Mouse (Mus musculus): ENCODE data around the gene Fyttd1. TPM values are rescaled to one million over a fixed set of nuclear protein-coding genes. Genes with fewer than 3 reads are reported as not detected.
A peak's percentile ranks its signal among the peaks of the same experiment; 100 is the strongest.

Fyttd1 gene
- polyA plus RNA-seq, 1 experiment from 2014 or later: 124 TPM

DNA sequence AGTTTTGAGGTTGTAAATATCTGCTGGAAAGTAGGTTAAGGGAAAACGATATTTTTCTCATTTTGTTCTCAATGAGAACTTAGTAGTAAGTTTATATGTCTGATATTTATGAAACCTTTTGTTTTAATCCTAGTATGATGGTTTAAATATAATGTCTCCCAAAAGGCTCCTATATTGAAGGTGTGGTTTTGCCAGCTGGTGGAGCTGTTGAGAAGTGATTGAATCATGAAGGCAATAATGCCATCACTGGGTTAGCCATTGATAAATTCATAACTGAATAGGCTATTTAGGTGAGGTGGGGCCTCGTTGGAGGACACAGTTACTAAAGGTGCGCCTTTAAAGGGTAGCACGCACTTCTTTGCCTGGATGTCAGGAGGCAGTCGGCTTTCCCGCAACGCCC lies 4.2 kb downstream of the Fyttd1 start:
- no peaks in the 10 kb centered on the region for H3K9me3 ChIP-seq
- H3K27me3 ChIP-seq: no peaks in the 10 kb centered on the region
- peaks cover 9% of the 10 kb centered on the region; the same call in 1 of the 2 replicates for H3K36me3 ChIP-seq
- no peak overlapping the region for H3K27ac ChIP-seq
- 88% methylated on average over 7 of the region's 7 CpGs for WGBS
- peaks cover 10% of the 10 kb centered on the region for H3K4me1 ChIP-seq
- no peak overlapping the region for H3K4me3 ChIP-seq
- ATAC-seq (ENCODE audit: insufficient number of reproducible peaks, insufficient read depth, low FRiP score, low TSS enrichment): no peak
- H3K4me2 ChIP-seq (replicated peaks): no peak overlapping the region
- no peak overlapping the region for H3K9ac ChIP-seq

DNA sequence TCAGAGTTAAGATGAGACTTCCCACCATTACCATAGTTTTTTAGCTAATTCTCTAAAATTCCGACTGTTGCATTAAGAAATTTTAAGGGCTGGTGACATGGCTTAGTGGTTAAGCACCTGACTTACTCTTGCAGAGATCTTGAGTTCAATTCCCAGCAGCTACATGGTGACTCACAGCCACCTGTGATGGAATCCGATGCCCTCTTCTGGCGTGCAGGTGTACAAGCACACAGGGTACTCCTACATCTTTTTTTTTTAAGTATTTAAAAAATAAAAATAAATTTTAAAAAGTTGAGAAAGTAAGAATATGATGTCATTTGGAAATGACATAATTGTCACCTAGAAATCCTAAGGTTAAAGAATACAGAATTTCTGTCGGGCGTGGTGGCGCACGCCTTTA lies 10.7 kb downstream of the Fyttd1 start:
- Histone ChIP-seq H3K36me3 (peaks cover 37% of the 10 kb centered on the region), H3K27me3 (no peaks in the 10 kb centered on the region), H3K4me3 (no peak overlapping the region), H3K27ac (no peak overlapping the region), H3K9me3 (no peaks in the 10 kb centered on the region), H3K9ac (no peak overlapping the region), H3K4me2 (replicated peaks) (no peak overlapping the region), H3K4me1 (no peaks in the 10 kb centered on the region)
- 85% methylated on average over 7 of the region's 7 CpGs for WGBS
- no peak for ATAC-seq (ENCODE audit: insufficient number of reproducible peaks, insufficient read depth, low FRiP score, low TSS enrichment)

- Histone ChIP-seq H3K4me3 (no peak overlapping the region), H3K9ac (no peak overlapping the region), H3K4me2 (replicated peaks) (no peak overlapping the region), H3K4me1 (no peaks in the 10 kb centered on the region), H3K27ac (no peak overlapping the region), H3K36me3 (peaks cover 52% of the 10 kb centered on the region), H3K27me3 (no peaks in the 10 kb centered on the region), H3K9me3 (no peaks in the 10 kb centered on the region)
- no peak for ATAC-seq (ENCODE audit: insufficient number of reproducible peaks, insufficient read depth, low FRiP score, low TSS enrichment)
- 46% methylated on average over 2 of the region's 2 CpGs for WGBS
Measured at GRCm38 (mm10) chr16:32889881-32890280, 12.6 kb downstream of the Fyttd1 start.

DNA sequence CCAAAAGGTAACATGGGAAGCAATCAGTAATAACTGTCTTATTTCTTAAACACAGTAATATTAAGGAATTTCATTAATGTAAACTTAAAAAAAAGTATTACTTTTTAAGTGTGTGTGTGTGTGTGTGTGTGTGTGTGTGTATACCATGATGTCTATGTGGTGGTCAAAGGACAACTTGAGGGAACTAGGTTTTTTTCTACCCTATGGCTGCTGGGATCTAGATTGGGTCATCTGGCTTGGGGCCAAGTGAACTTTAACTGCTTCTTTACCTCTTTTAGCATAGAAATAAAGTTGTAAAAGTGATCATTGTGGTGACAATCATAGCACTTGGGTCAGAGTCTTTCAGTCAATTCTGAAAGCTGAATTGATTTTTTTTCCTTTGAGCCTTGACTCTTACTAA lies 18.8 kb downstream of the Fyttd1 start:
- Histone ChIP-seq H3K36me3 (peaks cover 54% of the 10 kb centered on the region), H3K27me3 (no peaks in the 10 kb centered on the region), H3K9ac (no peak overlapping the region), H3K4me2 (replicated peaks) (no peak overlapping the region), H3K9me3 (no peaks in the 10 kb centered on the region), H3K4me1 (no peaks in the 10 kb centered on the region), H3K27ac (no peak overlapping the region), H3K4me3 (no peak overlapping the region)
- ATAC-seq (ENCODE audit: insufficient number of reproducible peaks, insufficient read depth, low FRiP score, low TSS enrichment): no peak

GRCm38 (mm10) chr16:32901360-32902050 lies 24.2 kb downstream of the Fyttd1 start:
- Histone ChIP-seq H3K4me2 (replicated peaks) (no peak overlapping the region), H3K27ac (no peak overlapping the region), H3K27me3 (no peaks in the 10 kb centered on the region), H3K4me3 (no peak overlapping the region), H3K4me1 (no peaks in the 10 kb centered on the region), H3K9me3 (no peaks in the 10 kb centered on the region), H3K36me3 (peaks cover 20% of the 10 kb centered on the region), H3K9ac (no peak overlapping the region)
- 85% methylated on average over 2 of the region's 2 CpGs for WGBS
- ATAC-seq (ENCODE audit: insufficient number of reproducible peaks, insufficient read depth, low FRiP score, low TSS enrichment): no peak

DNA sequence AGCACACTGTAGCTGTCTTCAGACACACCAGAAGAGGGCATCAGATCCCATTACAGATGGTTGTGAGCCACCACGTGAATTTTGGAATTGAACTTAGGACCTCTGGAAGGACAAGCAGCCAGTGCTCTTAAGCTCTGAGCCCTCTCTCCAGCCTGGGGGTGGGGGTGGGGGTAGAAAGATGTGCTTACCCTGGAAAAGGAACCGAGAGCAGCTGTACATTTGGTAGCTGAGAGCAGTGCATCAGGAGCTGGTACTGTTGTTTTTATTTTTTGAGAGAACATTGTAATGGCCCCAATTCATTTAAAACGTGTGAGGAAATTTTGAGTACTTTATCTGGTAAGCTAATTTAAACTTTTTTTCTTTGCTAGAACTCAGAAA lies 24.7 kb downstream of the Fyttd1 start:
- Histone ChIP-seq H3K4me2 (replicated peaks) (no peak overlapping the region), H3K27ac (no peak overlapping the region), H3K4me1 (no peaks in the 10 kb centered on the region), H3K9me3 (no peaks in the 10 kb centered on the region), H3K4me3 (no peak overlapping the region), H3K9ac (no peak overlapping the region), H3K27me3 (no peaks in the 10 kb centered on the region), H3K36me3 (peaks cover 24% of the 10 kb centered on the region)
- ATAC-seq (ENCODE audit: insufficient number of reproducible peaks, insufficient read depth, low FRiP score, low TSS enrichment): no peak
- WGBS: 61% methylated on average over 3 of the region's 3 CpGs

DNA sequence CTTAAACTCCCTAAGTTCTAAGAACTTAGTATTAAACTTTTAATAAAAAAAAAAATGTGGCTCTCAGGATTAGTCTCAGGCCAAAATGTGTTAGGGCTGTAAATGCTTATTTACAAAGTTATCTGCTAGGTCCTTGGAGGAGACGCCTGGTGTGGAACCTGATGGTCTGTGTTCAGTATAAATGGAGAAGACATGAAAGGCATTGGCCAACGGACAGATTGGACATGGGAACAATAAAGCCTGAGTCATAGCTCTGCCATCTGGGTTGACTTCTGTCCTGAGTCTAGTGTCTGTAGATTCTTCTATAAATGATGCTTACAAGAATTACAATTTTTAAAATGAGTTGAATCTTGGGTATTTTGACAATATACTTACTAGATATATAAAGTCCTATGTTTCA lies 28.9 kb downstream of the Fyttd1 start:
- no peak overlapping the region for H3K9ac ChIP-seq
- H3K27ac ChIP-seq: no peak overlapping the region
- no peak for ATAC-seq (ENCODE audit: insufficient number of reproducible peaks, insufficient read depth, low FRiP score, low TSS enrichment)
- no peak overlapping the region for H3K4me3 ChIP-seq
- H3K4me1 ChIP-seq: no peaks in the 10 kb centered on the region
- peaks cover 9% of the 10 kb centered on the region for H3K36me3 ChIP-seq
- H3K9me3 ChIP-seq: no peaks in the 10 kb centered on the region
- H3K4me2 ChIP-seq (replicated peaks): no peak overlapping the region
- H3K27me3 ChIP-seq: no peaks in the 10 kb centered on the region
- WGBS: 87% methylated on average over 2 of the region's 2 CpGs

DNA sequence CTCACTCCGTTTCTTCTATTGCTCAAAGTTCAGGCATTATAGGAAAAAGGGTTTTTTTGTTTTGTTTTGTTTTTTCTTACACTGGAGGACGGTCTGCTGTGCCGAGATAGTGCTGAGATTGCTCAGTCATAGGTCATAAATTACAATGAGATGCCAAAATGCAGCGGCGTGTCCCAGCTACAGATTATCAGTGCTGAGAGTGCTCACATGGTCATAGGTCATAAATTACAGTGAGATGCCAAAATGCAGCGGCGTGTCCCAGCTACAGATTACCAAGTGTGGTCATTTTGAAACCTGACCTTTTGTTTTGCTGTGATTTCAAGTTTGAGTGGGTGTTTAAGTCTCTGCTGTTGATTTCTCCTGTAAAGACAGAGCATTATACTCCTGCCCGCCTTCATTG lies 29.4 kb downstream of the Fyttd1 start:
- Histone ChIP-seq H3K27ac (no peak overlapping the region), H3K27me3 (no peaks in the 10 kb centered on the region), H3K4me2 (replicated peaks) (no peak overlapping the region), H3K4me3 (no peak overlapping the region), H3K9me3 (no peaks in the 10 kb centered on the region), H3K9ac (no peak overlapping the region), H3K4me1 (no peaks in the 10 kb centered on the region), H3K36me3 (peaks cover 9% of the 10 kb centered on the region)
- no peak for ATAC-seq (ENCODE audit: insufficient number of reproducible peaks, insufficient read depth, low FRiP score, low TSS enrichment)
- WGBS: 89% methylated on average over 8 of the region's 8 CpGs

DNA sequence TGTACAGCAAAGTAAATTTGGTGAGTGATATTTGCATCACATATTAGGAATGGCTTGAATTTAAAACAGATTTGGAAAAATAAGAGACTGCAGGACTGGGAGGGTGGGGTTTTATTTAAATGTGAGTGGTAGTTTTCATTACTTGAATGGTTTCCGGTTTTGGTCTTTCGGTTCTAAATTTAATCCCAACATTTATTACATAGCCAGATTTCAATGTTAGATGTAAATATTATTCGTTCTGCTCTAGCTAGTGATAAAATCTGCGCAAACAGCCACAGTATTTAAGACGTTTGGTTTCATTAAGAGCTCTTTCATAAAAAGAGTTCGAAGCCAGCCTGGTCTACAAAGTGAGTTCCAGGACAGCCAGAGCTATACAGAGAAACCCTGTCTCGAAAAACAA lies 35.9 kb downstream of the Fyttd1 start:
- ATAC-seq (ENCODE audit: insufficient number of reproducible peaks, insufficient read depth, low FRiP score, low TSS enrichment): no peak
- H3K27ac ChIP-seq: no peak overlapping the region
- 60% methylated on average over 7 of the region's 7 CpGs for WGBS
- no peak overlapping the region for H3K4me3 ChIP-seq
- no peak overlapping the region for H3K9ac ChIP-seq
- no peaks in the 10 kb centered on the region for H3K9me3 ChIP-seq
- no peaks in the 10 kb centered on the region for H3K36me3 ChIP-seq
- H3K27me3 ChIP-seq: no peaks in the 10 kb centered on the region
- peak overlapping the region; percentile 51 for H3K4me2 ChIP-seq (replicated peaks)
- H3K4me1 ChIP-seq: peaks cover 5% of the 10 kb centered on the region; the same call in 1 of the 2 replicates

- Histone ChIP-seq H3K36me3 (no peaks in the 10 kb centered on the region), H3K9me3 (no peaks in the 10 kb centered on the region), H3K4me2 (replicated peaks) (peak within 1 kb of the TSS; percentile 51), H3K27ac (peak within 1 kb of the TSS; percentile 83), H3K4me3 (peak within 1 kb of the TSS; percentile 97), H3K4me1 (peaks cover 5% of the 10 kb centered on the region; the same call in 1 of the 2 replicates), H3K27me3 (no peaks in the 10 kb centered on the region), H3K9ac (peak within 1 kb of the TSS; percentile 93)
- ATAC-seq (ENCODE audit: insufficient number of reproducible peaks, insufficient read depth, low FRiP score, low TSS enrichment): peak; percentile 88
- WGBS: under 1% methylated on average over 85 of the region's 85 CpGs
Measured at GRCm38 (mm10) chr16:32913937-32914881, 36.9 kb downstream of the Fyttd1 start, which contains the start of gene Lrch3. Gene Lrch3 (plus strand): TSS chr16:32914100.

DNA sequence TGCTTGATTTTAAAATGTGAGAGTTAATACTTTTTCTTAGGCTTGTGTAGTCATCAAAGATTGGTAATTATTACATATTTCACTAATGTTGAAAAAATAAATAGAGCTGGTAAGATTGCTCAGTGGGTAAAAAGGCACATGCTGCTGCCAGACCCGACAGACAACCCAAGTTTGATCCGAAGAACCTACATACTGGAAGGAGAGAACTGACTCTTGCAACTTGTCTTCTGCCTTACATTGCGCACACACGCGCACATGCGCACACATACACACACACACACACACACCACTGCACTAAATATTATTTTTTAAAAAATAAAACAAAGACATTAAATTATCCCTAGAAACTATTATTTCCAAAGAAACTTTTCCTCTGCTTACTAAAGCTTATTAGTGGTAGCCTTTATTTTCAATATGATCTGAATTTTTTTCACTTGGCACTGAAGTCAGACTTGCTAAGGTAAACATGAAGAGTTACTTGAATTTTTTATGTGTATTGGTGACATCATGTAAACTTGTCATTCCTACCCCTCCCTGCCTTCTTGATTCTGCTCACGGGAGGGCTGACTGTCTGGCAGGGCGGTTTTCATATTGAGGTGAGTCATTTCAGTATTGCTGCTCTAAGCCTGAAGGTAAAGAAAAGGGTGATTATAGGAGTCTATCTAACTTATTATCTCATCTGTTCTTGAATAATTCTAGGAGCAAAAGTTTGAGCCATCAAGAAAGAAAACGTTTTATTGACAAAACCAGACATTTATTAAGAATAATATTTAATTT lies 38.2 kb downstream of the Fyttd1 start:
- no peaks in the 10 kb centered on the region for H3K9me3 ChIP-seq
- H3K9ac ChIP-seq: 0 out of 2 replicates have a peak overlapping the region, but pooled peaks have one; percentile 33
- H3K4me3 ChIP-seq: 0 out of 2 replicates have a peak overlapping the region, but pooled peaks have one; percentile 97
- H3K4me2 ChIP-seq (replicated peaks): peak overlapping the region; percentile 51
- no peak for ATAC-seq (ENCODE audit: insufficient number of reproducible peaks, insufficient read depth, low FRiP score, low TSS enrichment)
- no peak overlapping the region for H3K27ac ChIP-seq
- WGBS: 69% methylated on average over 9 of the region's 9 CpGs
- no peaks in the 10 kb centered on the region for H3K36me3 ChIP-seq
- H3K27me3 ChIP-seq: no peaks in the 10 kb centered on the region
- peaks cover 5% of the 10 kb centered on the region; the same call in 1 of the 2 replicates for H3K4me1 ChIP-seq

Measured in embryonic facial prominence, embryonic 12.5 days (tissue).